Mouse (Mus musculus) cerebellum, adult 2 months (tissue): Measurements from ENCODE around the gene Otx1.

Experiments used
- CTCF ChIP-seq: fragments of 200-500 bp; IDR thresholded peaks from 2 replicates; pipeline ENCODE4 v1.5.1; 2011; ENCODE audit warnings: low read depth, mild to moderate bottlenecking, control low read depth, low read length, moderate library complexity, borderline replicate concordance; ENCODE audit not compliant: insufficient read depth
- POLR2A ChIP-seq: fragments of 200-500 bp; IDR thresholded peaks from 2 replicates; pipeline ENCODE4 v1.6.1; 2011; ENCODE audit warnings: low read length, control low read depth, borderline replicate concordance; ENCODE audit not compliant: insufficient read depth

- TF ChIP-seq CTCF (no peak), POLR2A (no peak)
Observed at GRCm38 (mm10) chr11:21997561-21998140, 5.0 kb downstream of the Otx1 start.
